Mouse (Mus musculus): Measurements from ENCODE around the gene Slc17a5. TPM values are rescaled to one million over a fixed set of nuclear protein-coding genes. Genes with fewer than 3 reads are reported as not detected.

Slc17a5 gene
- polyA plus RNA-seq, 1 experiment: 2.9 TPM

GRCm38 (mm10) chr9:78538421-78538820 is 49.4 kb downstream of the Slc17a5 start:
- Histone ChIP-seq H3K9me3 (no peaks in the 10 kb centered on the region), H3K4me1 (peaks cover 11% of the 10 kb centered on the region), H3K4me3 (replicated peaks) (no peak overlapping the region), H3K36me3 (replicated peaks; ENCODE audit: low read length) (peaks cover 19% of the 10 kb centered on the region), H3K27me3 (replicated peaks) (no peaks in the 10 kb centered on the region)
- TF ChIP-seq FLI1 (IDR thresholded peaks at IDR 0.05; ENCODE audit: low read length) (no peak), GATA1 (IDR thresholded peaks at IDR 0.05; ENCODE audit: borderline replicate concordance, low read length) (no peak)

- H3K36me3 ChIP-seq (replicated peaks; ENCODE audit: low read length): peaks cover 19% of the 10 kb centered on the region
- no peaks in the 10 kb centered on the region for H3K9me3 ChIP-seq
- peaks cover 2% of the 10 kb centered on the region for H3K27me3 ChIP-seq (replicated peaks)
- peaks cover 14% of the 10 kb centered on the region for H3K4me1 ChIP-seq
- H3K4me3 ChIP-seq (replicated peaks): no peak overlapping the region
- TF ChIP-seq GATA1 (IDR thresholded peaks at IDR 0.05; ENCODE audit: borderline replicate concordance, low read length) (no peak), FLI1 (IDR thresholded peaks at IDR 0.05; ENCODE audit: low read length) (no peak)
Measured at GRCm38 (mm10) chr9:78537154-78537873, 50.5 kb downstream of the Slc17a5 start.

- Histone ChIP-seq H3K36me3 (replicated peaks; ENCODE audit: low read length) (peaks cover 17% of the 10 kb centered on the region), H3K27me3 (replicated peaks) (peaks cover 2% of the 10 kb centered on the region), H3K4me1 (peaks cover 24% of the 10 kb centered on the region), H3K4me3 (replicated peaks) (no peak overlapping the region), H3K9me3 (no peaks in the 10 kb centered on the region)
- TF ChIP-seq GATA1 (IDR thresholded peaks at IDR 0.05; ENCODE audit: borderline replicate concordance, low read length): no peak
- no peak for TF ChIP-seq FLI1 (IDR thresholded peaks at IDR 0.05; ENCODE audit: low read length)
Measured at GRCm38 (mm10) chr9:78534606-78535005, 53.2 kb downstream of the Slc17a5 start.

- Histone ChIP-seq H3K4me3 (replicated peaks) (no peak overlapping the region), H3K9me3 (no peaks in the 10 kb centered on the region)
- TF ChIP-seq FLI1 (IDR thresholded peaks at IDR 0.05; ENCODE audit: low read length): no peak
- TF ChIP-seq GATA1 (IDR thresholded peaks at IDR 0.05; ENCODE audit: borderline replicate concordance, low read length): no peak
Measured at GRCm38 (mm10) chr9:78533296-78533935, 54.4 kb downstream of the Slc17a5 start.

GRCm38 (mm10) chr9:78532341-78532819 is 55.5 kb downstream of the Slc17a5 start:
- Histone ChIP-seq H3K4me3 (replicated peaks) (no peak overlapping the region), H3K27me3 (replicated peaks) (peaks cover 2% of the 10 kb centered on the region), H3K36me3 (replicated peaks; ENCODE audit: low read length) (peaks cover 9% of the 10 kb centered on the region), H3K4me1 (peaks cover 23% of the 10 kb centered on the region), H3K9me3 (no peaks in the 10 kb centered on the region)
- TF ChIP-seq GATA1 (IDR thresholded peaks at IDR 0.05; ENCODE audit: borderline replicate concordance, low read length): no peak
- TF ChIP-seq FLI1 (IDR thresholded peaks at IDR 0.05; ENCODE audit: low read length): no peak

More at GRCm38 (mm10) chr9:78533296-78533935, 54.4 kb downstream of the Slc17a5 start:
- peaks cover 21% of the 10 kb centered on the region for H3K4me1 ChIP-seq
- H3K36me3 ChIP-seq (replicated peaks; ENCODE audit: low read length): peaks cover 13% of the 10 kb centered on the region
- H3K27me3 ChIP-seq (replicated peaks): peaks cover 2% of the 10 kb centered on the region

DNA sequence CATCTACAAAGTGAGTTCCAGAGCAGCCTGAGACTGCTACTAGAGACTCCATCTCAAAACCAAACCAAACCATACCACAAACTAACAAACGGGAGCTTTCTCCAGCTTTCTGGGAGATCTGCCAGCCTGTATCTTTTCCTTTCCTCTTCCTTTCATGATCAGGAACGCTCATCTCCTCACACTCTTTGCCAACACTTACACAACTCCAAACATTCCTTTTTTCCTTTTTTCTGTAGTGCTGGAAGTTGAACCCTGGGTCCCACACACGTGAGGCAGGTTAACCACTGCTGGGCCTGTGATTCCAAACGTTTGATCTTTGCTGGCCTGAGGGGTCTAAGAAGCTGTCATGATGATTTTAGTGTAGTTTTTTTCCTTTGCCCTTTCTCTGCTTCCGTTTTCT is 56.0 kb downstream of the Slc17a5 start:
- Histone ChIP-seq H3K36me3 (replicated peaks; ENCODE audit: low read length) (peaks cover 5% of the 10 kb centered on the region), H3K27me3 (replicated peaks) (peaks cover 2% of the 10 kb centered on the region), H3K4me3 (replicated peaks) (no peak overlapping the region), H3K4me1 (peaks cover 27% of the 10 kb centered on the region), H3K9me3 (no peaks in the 10 kb centered on the region)
- no peak for TF ChIP-seq GATA1 (IDR thresholded peaks at IDR 0.05; ENCODE audit: borderline replicate concordance, low read length)

DNA sequence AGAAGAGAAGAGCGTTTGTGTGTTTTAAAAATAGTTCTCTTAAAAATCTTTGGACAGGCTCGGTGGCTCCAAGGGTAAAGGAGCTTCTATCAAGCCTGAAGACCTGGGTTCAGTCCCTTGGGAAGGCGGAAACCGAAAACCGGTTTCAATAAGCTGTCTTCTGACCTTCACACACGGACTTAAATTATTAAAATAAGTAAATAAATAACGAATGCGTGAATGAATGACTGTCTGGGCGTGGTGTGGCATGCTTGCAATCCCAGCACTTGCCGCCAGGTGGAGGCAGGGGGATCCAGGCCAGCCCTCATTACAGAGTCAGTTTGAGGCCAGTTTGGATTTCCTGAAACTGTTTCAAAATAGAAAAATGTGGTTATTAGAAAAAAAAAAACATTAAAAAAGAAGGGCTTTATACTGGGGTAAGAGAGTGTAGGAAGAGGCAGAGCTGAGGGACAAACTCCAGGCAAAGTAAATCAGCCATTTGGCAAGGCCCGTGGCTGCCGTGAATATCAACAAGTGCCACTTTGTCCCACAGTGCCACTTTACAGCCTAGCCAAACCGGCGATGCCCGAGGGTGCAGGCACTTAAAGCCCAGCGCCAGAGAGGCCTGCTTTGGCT is 60.0 kb downstream of the Slc17a5 start:
- Histone ChIP-seq H3K4me3 (replicated peaks) (peak overlapping the region; percentile 89), H3K27me3 (replicated peaks) (peaks cover 13% of the 10 kb centered on the region), H3K36me3 (replicated peaks; ENCODE audit: low read length) (no peaks in the 10 kb centered on the region), H3K4me1 (peaks cover 28% of the 10 kb centered on the region), H3K9me3 (peaks cover 3% of the 10 kb centered on the region; the same call in 1 of the 2 replicates)
- TF ChIP-seq GATA1 (IDR thresholded peaks at IDR 0.05; ENCODE audit: borderline replicate concordance, low read length) (no peak), FLI1 (IDR thresholded peaks at IDR 0.05; ENCODE audit: low read length) (no peak)

DNA sequence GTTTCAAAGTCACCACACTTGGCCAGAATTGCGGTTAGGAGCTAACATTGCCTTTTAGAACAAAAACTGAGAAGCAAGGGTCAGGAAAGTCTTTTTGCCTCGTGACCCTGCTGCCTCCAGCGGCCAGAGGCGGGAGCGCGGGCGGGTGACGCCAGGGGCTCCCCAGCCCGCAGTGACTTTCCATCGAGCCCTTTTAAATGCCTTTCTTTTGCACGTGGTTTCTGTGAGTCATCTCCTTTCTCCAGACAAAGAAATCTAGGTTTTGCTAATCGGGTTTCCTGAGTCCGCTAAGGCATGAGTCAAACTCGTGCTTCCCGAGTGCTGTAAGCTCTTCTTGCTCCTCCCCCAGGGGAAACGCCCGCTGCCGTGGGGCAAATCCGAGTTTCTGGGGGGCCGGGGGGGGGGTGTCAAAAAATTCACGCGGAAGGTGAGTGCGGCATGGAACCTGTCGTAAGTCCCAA is 60.5 kb downstream of the Slc17a5 start:
- Histone ChIP-seq H3K4me3 (replicated peaks) (peak overlapping the region; percentile 89), H3K27me3 (replicated peaks) (peaks cover 14% of the 10 kb centered on the region), H3K9me3 (peaks cover 3% of the 10 kb centered on the region; the same call in 1 of the 2 replicates)

GRCm38 (mm10) chr9:78526206-78526605 is 61.6 kb downstream of the Slc17a5 start:
- Histone ChIP-seq H3K36me3 (replicated peaks; ENCODE audit: low read length) (no peaks in the 10 kb centered on the region), H3K27me3 (replicated peaks) (peaks cover 20% of the 10 kb centered on the region), H3K4me1 (peaks cover 24% of the 10 kb centered on the region), H3K9me3 (peaks cover 3% of the 10 kb centered on the region; the same call in 1 of the 2 replicates), H3K4me3 (replicated peaks) (no peak overlapping the region)
- TF ChIP-seq FLI1 (IDR thresholded peaks at IDR 0.05; ENCODE audit: low read length): no peak
- TF ChIP-seq GATA1 (IDR thresholded peaks at IDR 0.05; ENCODE audit: borderline replicate concordance, low read length): no peak

More for the DNA sequence above, 60.5 kb downstream of the Slc17a5 start:
- no peak for TF ChIP-seq GATA1 (IDR thresholded peaks at IDR 0.05; ENCODE audit: borderline replicate concordance, low read length)
- TF ChIP-seq FLI1 (IDR thresholded peaks at IDR 0.05; ENCODE audit: low read length): no peak
- Histone ChIP-seq H3K4me1 (peaks cover 25% of the 10 kb centered on the region), H3K36me3 (replicated peaks; ENCODE audit: low read length) (no peaks in the 10 kb centered on the region)
